Comparison of ENCODE assay signal across 8 mouse cellular contexts in genomic region chr2:3118203-3118941, GRCm38 (mm10). TPM values are rescaled to one million over a fixed set of nuclear protein-coding genes. Genes with fewer than 3 reads are reported as not detected.
DNase-seq lines count a peak whose midpoint lies in the region; ATAC-seq and TF ChIP-seq lines count a peak whose summit lies in the region.

No protein-coding gene starts in this region.

- ATAC-seq in forebrain, embryonic 12.5 days (ENCODE audit: low FRiP score): peak; percentile 94
- peak; percentile 91 for ATAC-seq in heart, embryonic 16.5 days (replicated peaks; ENCODE audit: extremely low read depth, insufficient read depth, low FRiP score)
- ATAC-seq in liver, embryonic 13.5 days (ENCODE audit: low read depth): peak; percentile 81
- ATAC-seq in neural tube, embryonic 12.5 days (ENCODE audit: low FRiP score, low read depth): peak; percentile 94

- peak; percentile 98 for TF ChIP-seq CTCF in C2C12 (IDR thresholded peaks at IDR 0.05; ENCODE audit: control insufficient read depth, insufficient read depth, insufficient read length)

- H3ac ChIP-seq in C2C12 (ENCODE audit: control insufficient read depth, insufficient read length, low read depth): peak overlapping the region; percentile 79

- no peaks in the 10 kb centered on the region for H3K9me3 ChIP-seq in forebrain, embryonic 12.5 days
- no peaks in the 10 kb centered on the region for H3K9me3 ChIP-seq in heart, embryonic 16.5 days (replicated peaks; ENCODE audit: control insufficient read depth, low read length)
- no peaks in the 10 kb centered on the region for H3K9me3 ChIP-seq in liver, embryonic 13.5 days (replicated peaks)
- no peaks in the 10 kb centered on the region for H3K9me3 ChIP-seq in neural tube, embryonic 12.5 days

- peaks cover 52% of the 10 kb centered on the region for H3K79me2 ChIP-seq in C2C12 (ENCODE audit: control insufficient read depth, insufficient read depth)

- peak overlapping the region; percentile 61; the same call in 1 of the 2 replicates for H3K27ac ChIP-seq in brown adipose tissue, adult 24 weeks (replicated peaks; ENCODE audit: low read depth, low read length)
- peak overlapping the region; percentile 90 for H3K27ac ChIP-seq in forebrain, embryonic 12.5 days
- peak overlapping the region; percentile 90 for H3K27ac ChIP-seq in heart, embryonic 16.5 days (ENCODE audit: low read length)
- no peak overlapping the region for H3K27ac ChIP-seq in liver, embryonic 13.5 days
- peak overlapping the region; percentile 84 for H3K27ac ChIP-seq in neural tube, embryonic 12.5 days

- peak; percentile 90 to 97 for DNase-seq in kidney, postnatal 36 days
- DNase-seq in liver, embryonic 13.5 days: peak; percentile 42
- DNase-seq in testis, postnatal 14 days (ENCODE audit: low spot score): peak; percentile 82

- peaks cover 12% of the 10 kb centered on the region; the same call in 1 of the 2 replicates for H3K4me1 ChIP-seq in brown adipose tissue, adult 24 weeks (ENCODE audit: control insufficient read depth, insufficient read depth, insufficient read length, low read length)
- peaks cover 16% of the 10 kb centered on the region for H3K4me1 ChIP-seq in forebrain, embryonic 12.5 days
- peaks cover 19% of the 10 kb centered on the region for H3K4me1 ChIP-seq in heart, embryonic 16.5 days (ENCODE audit: control insufficient read depth, insufficient read depth, low read length)
- no peaks in the 10 kb centered on the region for H3K4me1 ChIP-seq in liver, embryonic 13.5 days (replicated peaks)
- peaks cover 15% of the 10 kb centered on the region; the same call in 1 of the 2 replicates for H3K4me1 ChIP-seq in neural tube, embryonic 12.5 days

- no peaks in the 10 kb centered on the region for H3K36me3 ChIP-seq in C2C12 (ENCODE audit: control insufficient read depth, insufficient read depth)
- no peaks in the 10 kb centered on the region for H3K36me3 ChIP-seq in forebrain, embryonic 12.5 days (replicated peaks)
- no peaks in the 10 kb centered on the region for H3K36me3 ChIP-seq in heart, embryonic 16.5 days (ENCODE audit: control insufficient read depth, insufficient read depth)
- H3K36me3 ChIP-seq in liver, embryonic 13.5 days: no peaks in the 10 kb centered on the region
- no peaks in the 10 kb centered on the region for H3K36me3 ChIP-seq in neural tube, embryonic 12.5 days

- peak overlapping the region; percentile 62 for H3K4me2 ChIP-seq in forebrain, embryonic 12.5 days
- H3K4me2 ChIP-seq in heart, embryonic 16.5 days (ENCODE audit: low read depth, low read length): peak overlapping the region; percentile 75
- peak overlapping the region; percentile 74 for H3K4me2 ChIP-seq in liver, embryonic 13.5 days
- H3K4me2 ChIP-seq in neural tube, embryonic 12.5 days (replicated peaks): peak overlapping the region; percentile 67

- H3K79me3 ChIP-seq in C2C12 (ENCODE audit: low read depth): peaks cover 35% of the 10 kb centered on the region

- no peaks in the 10 kb centered on the region for H3K27me3 ChIP-seq in C2C12 (ENCODE audit: control insufficient read depth, insufficient read depth, insufficient read length)
- H3K27me3 ChIP-seq in forebrain, embryonic 12.5 days: no peaks in the 10 kb centered on the region
- no peaks in the 10 kb centered on the region for H3K27me3 ChIP-seq in heart, embryonic 16.5 days (ENCODE audit: control insufficient read depth, insufficient read depth, low read length)
- H3K27me3 ChIP-seq in liver, embryonic 13.5 days: peaks cover 26% of the 10 kb centered on the region
- H3K27me3 ChIP-seq in neural tube, embryonic 12.5 days (replicated peaks): no peaks in the 10 kb centered on the region

- H3K4me3 ChIP-seq in C2C12 (ENCODE audit: insufficient read depth, poor library complexity, severe bottlenecking): peak overlapping the region; percentile 72
- H3K4me3 ChIP-seq in brown adipose tissue, adult 24 weeks (ENCODE audit: insufficient read depth, low read depth, low read length): peak overlapping the region; percentile 97
- peak overlapping the region; percentile 84 for H3K4me3 ChIP-seq in forebrain, embryonic 12.5 days (replicated peaks)
- H3K4me3 ChIP-seq in heart, embryonic 16.5 days (ENCODE audit: low read length): peak overlapping the region; percentile 92
- H3K4me3 ChIP-seq in liver, embryonic 13.5 days (replicated peaks): peak overlapping the region; percentile 66
- H3K4me3 ChIP-seq in neural tube, embryonic 12.5 days: peak overlapping the region; percentile 89

- under 1% methylated on average over 84 of the region's 93 CpGs for WGBS in forebrain, embryonic 12.5 days
- WGBS in heart, embryonic 16.5 days: under 1% methylated on average over 45 of the region's 93 CpGs
- WGBS in liver, embryonic 13.5 days (ENCODE audit: insufficient replicate concordance): under 1% methylated on average over 83 of the region's 93 CpGs
- WGBS in neural tube, embryonic 12.5 days: under 1% methylated on average over 92 of the region's 93 CpGs

- peak overlapping the region; percentile 89 for H3K9ac ChIP-seq in forebrain, embryonic 12.5 days
- peak overlapping the region; percentile 93 for H3K9ac ChIP-seq in heart, embryonic 16.5 days (ENCODE audit: low read length)
- peak overlapping the region; percentile 64 for H3K9ac ChIP-seq in liver, embryonic 13.5 days
- H3K9ac ChIP-seq in neural tube, embryonic 12.5 days: peak overlapping the region; percentile 94

TF ChIP-seq in C2C12, 6 proteins besides CTCF, POLR2A, EP300 and RAD21:
- TF ChIP-seq FOSL1 (IDR thresholded peaks at IDR 0.05; ENCODE audit: insufficient read depth, low read length, poor library complexity, severe bottlenecking) (no peak), MYOG (IDR thresholded peaks at IDR 0.05; ENCODE audit: control insufficient read depth, extremely low read depth, insufficient read length) (no peak), MAX (IDR thresholded peaks at IDR 0.05) (no peak), MYOD1 (IDR thresholded peaks at IDR 0.05; ENCODE audit: control insufficient read depth, insufficient read length, low read depth) (no peak), USF1 (IDR thresholded peaks at IDR 0.05; ENCODE audit: low read depth) (no peak), CEBPB (IDR thresholded peaks at IDR 0.05; ENCODE audit: low read depth) (no peak)

RNA-seq across cellular contexts. Expression of gene Fam171a1, which starts 4.3 kb away (rescaled TPM):
- polyA plus RNA-seq in C2C12 (2012; fragmentation: generic; extraction: Trizol): 33.3 TPM
- 5.2 and 10.0 TPM in 2 replicates for polyA plus RNA-seq in brown adipose tissue, adult 24 weeks (2012; ENCODE audit: insufficient read depth, insufficient read length, missing spikeins)
- 36.8 and 38.5 TPM in 2 replicates for polyA plus RNA-seq in forebrain, embryonic 12.5 days (2016; fragmentation: Nextera tagmentation; extraction: Ambion mirVana)
- polyA plus RNA-seq in heart, embryonic 16.5 days (2015; fragmentation: Nextera tagmentation; extraction: Ambion mirVana): 21.6 and 26.5 TPM in 2 replicates
- 2.7 and 3.9 TPM in 2 replicates for polyA plus RNA-seq in liver, embryonic 13.5 days (2015; fragmentation: Nextera tagmentation; extraction: Ambion mirVana)
- polyA plus RNA-seq in neural tube, embryonic 12.5 days (2016; fragmentation: Nextera tagmentation; extraction: Ambion mirVana): 53.7 and 59.5 TPM in 2 replicates

Comparison
In these comparisons a context has a peak if more than half of its experiments do, and no peak if none do; other contexts are left out.
1. DNase-seq: peak in every context shown above with its lines; median percentile 94 in kidney, postnatal 36 days; 82 in testis, postnatal 14 days; 42 in liver, embryonic 13.5 days.